Mouse (Mus musculus) cortical plate, adult 2 months (tissue): ENCODE data around the gene Prpf4. TPM values are rescaled to one million over a fixed set of nuclear protein-coding genes. Genes with fewer than 3 reads are reported as not detected.

ENCODE experiments used
- H3K27ac ChIP-seq: fragments of 200-500 bp; 2 replicates; pipeline ENCODE4 v1.5.1; 2012; ENCODE audit warnings: low read length, control low read depth, inconsistent platforms; ENCODE audit not compliant: insufficient read depth
- H3K4me1 ChIP-seq: fragments of 200-500 bp; 2 replicates; pipeline ENCODE4 v1.6.1; 2011; ENCODE audit warnings: low read length; ENCODE audit not compliant: control insufficient read depth, insufficient read depth
- H3K4me3 ChIP-seq: fragments of 200-500 bp; 2 replicates; pipeline ENCODE4 v1.5.1; 2011; ENCODE audit warnings: mild to moderate bottlenecking, low read length, control low read depth; ENCODE audit not compliant: insufficient read depth
- CTCF ChIP-seq: fragments of 200-500 bp; IDR thresholded peaks from 2 replicates; pipeline ENCODE4 v1.5.1; 2011; ENCODE audit warnings: mild to moderate bottlenecking, control low read depth, low read length; ENCODE audit not compliant: insufficient read depth; ENCODE audit errors: extremely low read depth
- POLR2A ChIP-seq: fragments of 200-500 bp; IDR thresholded peaks from 2 replicates; pipeline ENCODE4 v1.6.1; 2011; ENCODE audit warnings: mild to moderate bottlenecking, low read length, control low read depth; ENCODE audit not compliant: insufficient read depth; ENCODE audit errors: extremely low read depth
- polyA plus RNA-seq: library from polyadenylated mRNA; depleted of rRNA; stranded (reverse); fragments of >200 nt; gene quantifications from 2 replicates; pipeline ENCODE4 v1.2.3, GENCODE M21; 2012; rRNA removed

Gene Prpf4
- 14.3 and 16.5 TPM in 2 replicates for polyA plus RNA-seq

DNA sequence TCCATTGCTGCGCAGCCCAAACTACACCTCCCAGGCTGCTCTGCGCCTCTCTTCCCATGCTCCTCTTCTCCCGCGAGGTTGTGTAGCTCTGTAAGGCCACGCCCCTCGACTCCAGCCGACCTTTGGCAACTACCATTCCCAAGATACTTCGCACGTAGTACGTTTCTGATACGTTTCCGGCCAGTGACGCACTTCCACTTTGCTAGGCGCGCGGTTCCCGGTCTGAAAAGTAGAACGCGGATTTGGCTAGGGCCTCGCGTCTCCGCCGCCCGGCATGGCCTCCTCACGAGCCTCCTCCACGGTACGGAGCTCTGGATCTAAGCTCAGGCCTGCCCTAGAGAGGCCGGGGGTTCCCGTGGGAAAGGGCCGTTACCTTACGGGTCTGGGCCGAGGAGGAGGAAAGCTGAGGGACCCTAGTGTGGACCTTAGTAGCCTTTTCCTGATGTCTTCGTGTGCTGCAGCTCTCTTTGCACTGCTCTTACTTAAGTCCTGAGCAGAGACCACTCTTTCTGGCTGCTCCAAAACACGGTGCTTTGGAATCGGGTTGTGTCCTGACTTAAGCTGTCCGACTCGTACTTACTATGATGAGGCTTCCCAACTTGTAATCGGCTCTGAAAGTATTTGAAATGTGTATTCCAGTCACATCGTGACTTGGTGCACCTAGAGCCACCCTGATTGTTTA is at the start of gene Prpf4, which contains the start of gene Cdc26:
Gene Prpf4 (plus strand): TSS at position 197 of the 682 bp plus-strand sequence.
Gene Cdc26 (minus strand): TSS at position 42 of the 682 bp plus-strand sequence.
- peak within 1 kb of the TSS; percentile 8; the same call in 1 of the 2 replicates for H3K27ac ChIP-seq
- H3K4me3 ChIP-seq, result peak within 1 kb of the TSS; percentile 75
- TF ChIP-seq CTCF, result no peak
- TF ChIP-seq POLR2A, result peak; percentile 60
- no peaks in the 10 kb centered on the region; the same call in 1 of the 2 replicates for H3K4me1 ChIP-seq

DNA sequence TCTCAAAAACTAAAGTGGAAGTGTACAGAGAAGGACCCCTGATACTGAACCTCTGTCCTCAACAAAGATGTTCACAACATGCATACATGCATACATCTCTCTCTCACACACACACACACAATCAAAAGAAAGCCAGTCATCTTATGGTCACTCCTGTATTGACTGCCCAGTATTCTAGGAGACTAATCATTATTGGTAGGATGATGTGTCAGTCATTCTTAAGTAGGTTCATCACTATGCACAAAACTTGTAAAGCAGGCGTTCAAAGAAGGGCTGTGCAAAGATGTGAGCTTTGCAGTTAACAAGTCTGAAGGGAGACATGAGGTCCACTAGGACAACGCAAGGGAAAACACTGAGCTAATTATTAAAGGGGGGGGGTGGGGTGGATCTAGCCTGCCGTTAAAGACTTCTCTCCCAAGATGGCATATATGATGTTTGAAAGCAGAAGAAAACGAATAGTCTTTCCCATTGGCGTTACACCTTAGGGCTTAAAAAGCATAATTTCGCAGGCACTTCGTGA is 49.3 kb upstream of the Prpf4 start:
- no peak for TF ChIP-seq POLR2A
- no peak for TF ChIP-seq CTCF
- no peaks in the 10 kb centered on the region; the same call in 1 of the 2 replicates for H3K4me1 ChIP-seq
- H3K4me3 ChIP-seq, result peak overlapping the region; percentile 80
- no peak overlapping the region for H3K27ac ChIP-seq

DNA sequence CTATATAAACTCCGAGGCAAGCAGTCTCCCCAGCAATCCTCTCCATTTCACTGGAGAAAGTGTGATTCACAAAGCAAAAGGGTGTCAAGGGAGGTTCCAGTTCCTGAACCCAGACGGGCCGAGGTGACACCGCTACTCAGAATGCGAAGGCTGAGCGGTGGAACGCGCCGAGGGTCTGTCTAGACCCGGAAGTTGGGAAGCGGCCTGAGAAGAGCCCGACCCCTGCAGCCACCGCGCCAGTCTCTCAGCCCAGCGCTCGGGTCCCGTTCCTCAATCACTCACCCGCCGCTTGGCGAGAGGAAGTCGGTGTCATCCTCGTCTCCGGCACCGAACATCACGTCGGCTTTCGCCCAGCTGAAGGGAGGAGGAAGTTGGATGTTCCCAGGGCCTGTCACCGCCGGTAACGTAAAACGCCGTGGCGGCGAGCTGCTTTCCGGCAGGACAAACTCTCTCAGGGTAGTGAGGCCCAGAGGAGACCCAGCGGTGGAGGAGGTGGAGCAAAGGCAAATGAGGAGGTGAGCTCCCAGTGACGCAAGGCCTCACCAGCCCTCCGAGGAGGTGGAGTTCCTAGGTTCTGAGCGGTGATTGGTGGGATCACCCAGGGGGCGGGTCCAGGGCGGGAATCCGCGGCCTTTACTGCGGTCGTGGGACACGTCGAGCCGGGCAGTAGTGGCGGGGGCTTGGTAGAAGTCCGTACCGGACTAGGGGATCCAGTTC is 48.4 kb upstream of the Prpf4 start, which contains the start of the genes Fkbp15 and Slc31a1:
Gene Fkbp15 (minus strand): TSS at position 461 of the 717 bp plus-strand sequence.
Gene Slc31a1 (plus strand): TSS at position 640 of the 717 bp plus-strand sequence.
- Histone ChIP-seq H3K27ac (peak within 1 kb of the TSS; percentile 51), H3K4me1 (no peaks in the 10 kb centered on the region; the same call in 1 of the 2 replicates), H3K4me3 (peak within 1 kb of the TSS; percentile 80)
- no peak for TF ChIP-seq CTCF
- peak; percentile 95 for TF ChIP-seq POLR2A

DNA sequence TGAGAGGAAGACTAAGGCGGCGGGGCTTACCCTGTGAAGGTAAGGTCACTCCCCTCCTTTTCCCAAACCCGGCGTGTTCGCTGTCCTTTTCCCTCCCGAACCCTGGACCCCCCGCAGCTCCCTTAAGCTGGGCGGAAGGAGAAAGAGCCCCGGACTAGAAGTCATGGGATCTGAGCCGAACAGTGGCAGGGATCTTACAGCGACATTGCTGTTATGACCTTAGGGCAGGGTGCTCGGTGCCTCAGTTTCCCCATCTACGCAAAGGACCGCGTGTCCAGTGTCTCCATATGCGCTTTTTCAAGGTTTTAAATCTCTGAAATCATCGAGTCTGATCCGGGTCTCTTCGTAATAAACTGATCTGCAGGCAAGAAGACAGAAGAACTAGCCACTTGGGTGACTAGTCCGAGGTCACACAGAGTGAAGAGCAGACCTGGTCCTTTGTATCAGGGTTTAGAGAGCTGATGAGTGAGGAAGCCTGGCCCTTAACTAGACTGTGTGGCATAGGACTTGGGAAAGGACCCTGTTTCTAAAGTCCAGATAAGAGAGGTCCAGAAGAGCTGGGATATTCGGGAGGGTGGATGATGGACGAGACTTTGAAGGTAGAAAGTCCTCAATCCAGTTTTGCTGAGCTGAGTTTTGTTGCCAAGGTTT is 47.7 kb upstream of the Prpf4 start:
- Histone ChIP-seq H3K4me1 (no peaks in the 10 kb centered on the region; the same call in 1 of the 2 replicates), H3K27ac (no peak overlapping the region), H3K4me3 (peak overlapping the region; percentile 80)
- TF ChIP-seq CTCF (no peak), POLR2A (no peak)

DNA sequence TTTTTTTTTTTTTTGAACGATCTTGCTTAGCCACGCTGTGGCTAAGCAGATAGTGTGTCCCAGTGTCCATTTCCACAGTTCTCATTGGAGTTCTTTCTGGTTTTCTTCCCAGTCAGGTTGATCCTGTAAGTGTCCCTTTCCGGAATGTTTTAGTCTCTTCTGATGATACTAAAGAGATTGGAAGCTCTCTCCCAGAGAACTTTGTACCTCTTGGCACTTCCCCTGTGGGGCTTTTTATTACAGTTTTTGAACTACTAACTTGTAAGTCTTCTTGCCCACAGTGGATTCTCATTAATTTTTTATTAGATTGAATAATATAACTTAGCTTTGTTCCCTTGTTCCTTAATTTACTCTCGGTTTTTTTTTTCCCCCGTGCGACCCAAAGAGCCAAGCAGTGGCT is 47.0 kb upstream of the Prpf4 start:
- TF ChIP-seq CTCF (no peak), POLR2A (no peak)
- Histone ChIP-seq H3K27ac (no peak overlapping the region), H3K4me1 (no peaks in the 10 kb centered on the region; the same call in 1 of the 2 replicates), H3K4me3 (peak overlapping the region; percentile 80; the same call in 1 of the 2 replicates)

DNA sequence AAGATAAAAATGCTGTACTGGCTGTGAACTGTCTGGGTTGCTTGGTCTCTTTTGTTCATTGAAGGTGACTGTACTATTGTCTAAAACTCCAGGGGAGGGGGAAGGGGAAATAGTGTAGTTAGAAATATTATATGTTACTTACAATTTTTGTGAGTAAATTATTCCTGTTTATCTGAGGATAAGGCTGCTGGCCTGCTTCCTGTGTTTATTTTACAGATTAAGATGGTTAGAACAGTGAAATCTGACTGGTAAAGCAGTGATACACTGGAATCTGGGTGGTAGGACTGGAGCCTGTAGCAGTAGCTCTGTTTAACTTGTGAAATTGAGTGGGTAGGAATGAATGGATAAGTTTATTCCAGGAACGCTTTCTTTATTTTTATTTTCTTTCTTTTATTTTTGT is 46.6 kb upstream of the Prpf4 start:
- H3K27ac ChIP-seq, result no peak overlapping the region
- no peak overlapping the region for H3K4me3 ChIP-seq
- TF ChIP-seq POLR2A, result no peak
- no peak for TF ChIP-seq CTCF
- no peaks in the 10 kb centered on the region; the same call in 1 of the 2 replicates for H3K4me1 ChIP-seq

DNA sequence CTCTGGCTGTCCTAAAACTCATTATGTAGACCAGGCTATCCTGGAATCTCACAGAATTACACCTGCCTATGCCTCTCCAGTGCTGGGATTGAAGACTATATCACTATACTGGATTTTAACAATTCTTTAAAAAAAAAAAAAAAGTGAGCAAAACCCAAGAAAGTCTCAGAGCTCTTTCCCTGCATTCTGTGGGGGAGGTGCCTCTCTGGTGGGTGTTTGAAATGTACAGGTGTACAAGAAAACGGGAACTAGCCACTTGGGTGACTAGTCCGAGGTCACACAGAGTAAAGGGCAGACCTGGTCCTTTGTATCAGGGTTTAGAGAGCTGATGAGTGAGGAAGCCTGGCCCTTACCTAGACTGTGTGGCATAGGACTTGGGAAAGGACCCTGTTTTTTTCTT is 46.2 kb upstream of the Prpf4 start:
- no peaks in the 10 kb centered on the region; the same call in 1 of the 2 replicates for H3K4me1 ChIP-seq
- H3K27ac ChIP-seq, result no peak overlapping the region
- no peak for TF ChIP-seq CTCF
- H3K4me3 ChIP-seq, result no peak overlapping the region

DNA sequence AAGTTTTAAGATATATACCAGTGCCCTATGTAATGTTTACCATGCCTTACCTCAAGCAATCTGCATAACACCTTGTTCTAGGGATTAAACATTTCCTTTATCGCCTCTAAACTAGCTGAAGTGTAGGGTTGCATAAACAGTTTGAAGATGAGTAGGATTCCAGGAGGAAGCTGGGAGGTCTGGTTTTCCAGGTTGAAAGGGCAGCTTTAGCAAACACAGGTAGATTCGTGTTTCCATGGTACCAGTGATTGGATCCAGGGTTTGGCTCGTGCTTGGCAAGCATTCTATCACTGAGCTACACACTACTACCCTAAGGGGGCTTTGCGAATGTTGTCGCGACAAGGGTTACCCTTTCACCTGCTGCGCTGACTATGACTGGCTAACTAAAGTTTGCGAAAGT is 44.3 kb upstream of the Prpf4 start:
- H3K4me1 ChIP-seq, result no peaks in the 10 kb centered on the region; the same call in 1 of the 2 replicates
- H3K4me3 ChIP-seq, result no peak overlapping the region
- TF ChIP-seq CTCF, result no peak
- TF ChIP-seq POLR2A, result no peak
- H3K27ac ChIP-seq, result no peak overlapping the region

DNA sequence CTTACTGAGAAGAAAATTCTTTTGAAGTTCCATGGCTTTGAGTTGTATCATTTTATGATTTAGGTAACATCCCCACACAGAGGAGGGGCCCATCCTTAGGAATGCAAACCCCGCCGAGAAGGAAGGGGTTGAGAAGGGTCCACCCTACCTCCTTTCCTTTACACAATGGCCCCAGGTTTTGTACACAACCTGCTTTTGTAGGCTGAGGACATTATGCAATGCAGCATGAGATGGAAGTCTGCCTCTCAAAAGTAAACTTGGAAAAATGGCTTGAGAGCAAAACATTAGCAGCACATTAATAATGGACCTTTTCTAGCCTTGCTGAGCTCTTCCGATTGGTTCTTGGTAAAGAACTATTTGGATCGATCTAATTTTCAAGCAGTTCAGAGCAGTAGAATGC is 42.3 kb upstream of the Prpf4 start:
- TF ChIP-seq CTCF (no peak), POLR2A (no peak)
- peak overlapping the region; percentile 91; the same call in 1 of the 2 replicates for H3K27ac ChIP-seq
- H3K4me1 ChIP-seq, result no peaks in the 10 kb centered on the region
- H3K4me3 ChIP-seq, result no peak overlapping the region
